ENCODE assay signal across 8 mouse cellular contexts in genomic region chr10:53629247-53629917, GRCm38 (mm10). TPM values are rescaled to one million over a fixed set of nuclear protein-coding genes. Genes with fewer than 3 reads are reported as not detected.
A peak's percentile ranks its signal among the peaks of the same experiment; 100 is the strongest.
DNase-seq lines count a peak whose midpoint lies in the region; TF ChIP-seq lines count a peak whose summit lies in the region.

No protein-coding gene starts in this region.

- peak; percentile 71 for DNase-seq in WW6 (ENCODE audit: low read depth, low spot score)
- DNase-seq in cerebellum, postnatal 4 days (ENCODE audit: low spot score in 2 of 2), result peak; percentile 73 to 93
- DNase-seq in gastrocnemius, adult 2 months, result peak; percentile 91
- peak; percentile 61 for DNase-seq in hindlimb bud, embryonic 11.5 days (ENCODE audit: extremely low spot score, low read depth, low spot score)
- peak; percentile 81 to 85 for DNase-seq in left cerebral cortex, adult 8-10 months (ENCODE audit: low spot score in 2 of 2)
- peak; percentile 91 to 92 for DNase-seq in right cerebral cortex, postnatal 10 days (ENCODE audit: low spot score in 2 of 2)
- DNase-seq in urinary bladder, postnatal 25 days (ENCODE audit: low spot score), result peak; percentile 94

- H3K36me3 ChIP-seq in megakaryocyte, embryonic 14.5 days (replicated peaks; ENCODE audit: low read length), result peaks cover 19% of the 10 kb centered on the region

- peak; percentile 45 for TF ChIP-seq CTCF in gastrocnemius, adult 2 months (IDR thresholded peaks at IDR 0.05)

- peak overlapping the region; percentile 92 for H3K27ac ChIP-seq in gastrocnemius, adult 2 months

- H3K4me3 ChIP-seq in gastrocnemius, adult 2 months, result peak overlapping the region; percentile 96
- H3K4me3 ChIP-seq in megakaryocyte, embryonic 14.5 days (replicated peaks), result peak overlapping the region; percentile 100

- no peaks in the 10 kb centered on the region for H3K9me3 ChIP-seq in megakaryocyte, embryonic 14.5 days

- no peaks in the 10 kb centered on the region for H3K27me3 ChIP-seq in megakaryocyte, embryonic 14.5 days (replicated peaks)

- peaks cover 30% of the 10 kb centered on the region for H3K4me1 ChIP-seq in megakaryocyte, embryonic 14.5 days

- intact Hi-C loops in gastrocnemius, adult 2 months (cut with DNase I), result loop anchor here (2.0 kb wide), 1 partner anchor 33 kb away; the partner anchor contains the start of gene Asf1a

RNA-seq across cellular contexts. Expression of gene Mcm9, which starts 0.9 kb away (rescaled TPM):
- under 1 TPM; 0.89 to 0.92 TPM for total RNA-seq in gastrocnemius, adult 2 months (2021)
- total RNA-seq in left cerebral cortex, adult 8-10 months (2022), result 10 to 100 TPM in 1 of 4 experiments, 1 to 10 TPM in 3; 6.6 to 10.7 (median 7.0) TPM
- 0.47 and 1.8 TPM in 2 replicates for polyA plus RNA-seq in megakaryocyte, embryonic 14.5 days (2012; ENCODE audit: insufficient read depth, low replicate concordance)

RNA-seq across cellular contexts. Expression of gene Asf1a, which starts 32.8 kb away (rescaled TPM):
- total RNA-seq in gastrocnemius, adult 2 months (2021), result 10 to 100 TPM; 21.0 to 26.4 TPM
- total RNA-seq in left cerebral cortex, adult 8-10 months (2022), result 10 to 100 TPM; 22.3 to 25.6 (median 23.3) TPM
- polyA plus RNA-seq in megakaryocyte, embryonic 14.5 days (2012; ENCODE audit: insufficient read depth, low replicate concordance), result 6.5 and 9.0 TPM in 2 replicates

Comparison
In these comparisons a context has a peak if more than half of its experiments do, and no peak if none do; other contexts are left out.
1. Peak in every context shown above with its lines: DNase-seq, H3K4me3 ChIP-seq and H3K27ac ChIP-seq.